Mouse (Mus musculus) gastrocnemius, adult 18-20 months (tissue): Measurements from ENCODE around the gene Mgat4d. TPM values are rescaled to one million over a fixed set of nuclear protein-coding genes. Genes with fewer than 3 reads are reported as not detected.
"Not testable (repeated sequence)": the region's sequence is repeated elsewhere in the genome, so short reads cannot be mapped to it uniquely, and the experiment has no call there.

ENCODE experiments used
- DNase-seq: peaks from one replicate; pipeline ENCODE4 v3.0.0; 2021; ENCODE audit warnings: low spot score
- total RNA-seq, 2 experiments: library from RNA; stranded (reverse); gene quantifications; 2 replicates each; pipeline ENCODE4 v1.2.3; 2021

The Mgat4d gene
- total RNA-seq, 2 experiments from 2014 or later: not detected

DNA sequence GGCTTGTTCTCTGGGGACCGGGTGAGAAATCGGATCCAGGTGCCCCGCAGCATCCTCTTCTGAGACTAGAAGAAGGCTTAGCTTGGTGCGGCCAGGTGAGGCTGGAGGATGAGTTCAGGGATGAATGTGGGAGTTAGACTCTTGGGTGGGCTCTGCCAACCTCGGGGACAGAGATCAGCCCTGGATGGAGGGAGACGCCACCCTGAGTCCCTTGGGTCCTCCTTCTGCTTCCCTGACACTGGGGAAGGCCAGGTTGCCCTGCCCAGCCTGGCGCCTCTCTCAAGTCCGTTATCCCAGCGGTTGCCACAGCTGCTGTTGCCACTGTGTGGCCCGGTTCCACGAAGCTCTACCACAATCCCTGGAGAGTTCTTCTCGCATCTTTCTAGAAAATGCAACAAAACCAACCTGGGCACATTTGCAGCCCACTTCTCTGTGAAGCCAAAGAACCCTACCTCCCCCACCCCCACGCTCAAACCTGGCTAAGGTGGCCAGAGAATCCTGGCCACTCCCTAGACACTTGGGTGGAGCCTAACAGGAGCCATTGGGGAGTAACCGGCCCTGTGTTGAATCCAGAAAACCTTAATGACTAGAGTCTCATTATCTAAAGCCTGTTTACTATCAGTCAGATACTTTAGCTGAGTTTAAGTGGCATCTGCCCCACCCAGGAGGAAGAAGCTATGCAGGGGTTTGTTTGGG, 41.9 kb downstream of the Mgat4d start:
- no peak for DNase-seq

DNA sequence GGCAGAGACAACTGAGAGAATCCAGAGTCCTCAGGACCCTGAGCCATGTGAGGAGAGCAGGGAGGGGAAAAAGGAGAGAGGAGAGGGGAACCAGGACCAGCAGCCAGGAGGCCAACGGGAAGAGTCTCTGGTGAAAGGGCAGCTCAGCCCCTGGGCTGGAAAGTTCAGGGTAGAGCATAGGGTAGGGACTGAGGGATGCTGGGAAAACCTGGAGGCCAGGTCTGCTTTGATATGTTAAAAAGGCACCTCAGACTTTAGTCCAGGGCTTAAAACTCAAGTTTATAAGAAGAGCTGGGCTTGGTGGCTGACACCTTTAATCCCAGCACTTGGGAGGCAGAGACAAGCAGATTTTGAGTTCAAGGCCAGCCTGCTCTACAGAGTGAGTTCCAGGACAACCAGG, 44.2 kb downstream of the Mgat4d start:
- DNase-seq: no peak

- no peak for DNase-seq
These were observed 46.1 kb downstream of the Mgat4d start for GRCm38 (mm10) chr8:83394325-83394724.

GRCm38 (mm10) chr8:83396680-83397079, 48.4 kb downstream of the Mgat4d start:
- no peak for DNase-seq

GRCm38 (mm10) chr8:83397726-83398125, 49.5 kb downstream of the Mgat4d start:
- no peak for DNase-seq

DNA sequence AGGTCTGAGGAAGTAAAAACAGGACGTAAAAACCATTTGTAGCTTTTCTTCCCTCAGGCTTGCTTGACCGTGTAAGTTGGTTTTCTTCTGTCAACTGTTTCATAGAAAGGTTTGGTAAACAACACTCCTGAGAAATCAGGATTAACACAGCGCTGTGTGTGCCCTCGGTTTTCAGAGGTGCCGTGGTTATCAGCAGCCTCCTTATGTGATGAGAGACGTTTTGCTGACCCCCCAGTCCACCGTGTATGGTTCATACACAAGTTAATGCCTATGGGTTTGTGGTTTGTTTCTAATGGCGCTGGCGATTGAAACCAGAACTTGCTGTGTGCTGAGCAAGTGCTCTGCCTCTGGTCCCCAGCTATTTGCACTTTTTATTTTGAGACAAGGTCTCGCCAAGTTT, 57.3 kb downstream of the Mgat4d start:
- DNase-seq: no peak

- no peak for DNase-seq
These were observed 58.6 kb downstream of the Mgat4d start for GRCm38 (mm10) chr8:83406836-83407235.

DNA sequence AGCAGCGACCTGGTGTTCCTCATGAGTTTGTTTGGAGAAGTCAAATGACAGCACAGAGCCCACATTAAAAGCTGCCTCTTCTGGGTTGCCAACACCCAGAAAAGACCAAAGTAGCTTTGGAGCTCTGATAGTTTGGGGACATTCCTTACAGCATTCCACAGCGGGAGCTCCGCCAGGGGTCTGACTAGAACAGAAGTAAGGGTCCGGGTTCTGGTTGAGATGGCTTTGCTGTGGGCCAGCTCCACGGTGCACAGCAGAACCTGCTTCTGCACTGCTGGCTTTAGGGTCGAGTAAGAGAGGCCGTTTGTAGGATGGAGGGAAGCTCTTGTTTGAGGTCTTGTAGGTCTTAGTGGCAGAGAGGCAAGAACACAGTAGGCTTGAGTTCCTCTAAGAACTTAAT, 60.2 kb downstream of the Mgat4d start:
- no peak for DNase-seq

GRCm38 (mm10) chr8:83416878-83417277, 68.6 kb downstream of the Mgat4d start:
- DNase-seq: no peak

DNA sequence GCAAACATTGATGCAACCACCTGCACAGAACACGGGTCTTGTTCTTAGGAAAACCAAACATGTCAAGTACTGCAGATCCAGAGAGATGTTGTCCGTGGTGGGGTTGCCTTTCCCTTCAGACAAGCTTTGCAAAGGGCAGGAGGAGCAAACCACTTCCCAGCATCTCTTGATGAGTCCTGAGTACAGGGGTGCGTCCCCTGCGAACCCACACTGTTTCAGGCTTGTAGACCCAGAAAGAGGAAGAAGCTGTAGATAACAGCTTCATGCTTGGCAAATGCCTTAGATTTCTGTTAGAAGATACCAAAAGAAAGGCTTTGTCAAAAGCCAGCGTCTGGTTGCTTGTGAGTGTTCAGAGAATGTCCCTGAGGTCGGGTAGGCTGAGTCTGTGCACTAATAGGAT, 69.7 kb downstream of the Mgat4d start:
- no peak for DNase-seq

GRCm38 (mm10) chr8:83418805-83419516, 70.7 kb downstream of the Mgat4d start:
- DNase-seq: no peak

DNA sequence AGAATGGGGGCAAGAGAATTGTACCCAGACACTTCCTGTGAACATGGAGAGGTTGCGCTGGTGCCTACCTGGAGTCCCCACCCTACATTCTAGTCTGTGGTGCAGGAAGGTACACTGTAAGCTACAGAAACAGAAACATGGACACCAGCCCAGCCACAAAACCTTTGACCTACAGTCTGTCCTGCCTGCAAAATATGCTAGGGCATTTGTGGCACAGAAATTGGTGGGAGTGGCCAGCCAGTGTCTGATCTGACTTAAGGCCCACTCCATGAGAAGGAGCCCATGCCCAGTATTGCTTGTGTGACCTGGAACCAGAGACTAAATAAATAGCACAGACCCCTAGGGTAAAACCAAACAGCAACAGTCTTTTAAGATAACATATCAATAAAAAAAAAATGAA, 73.1 kb downstream of the Mgat4d start:
- DNase-seq: no peak

GRCm38 (mm10) chr8:83423032-83423825, 75.0 kb downstream of the Mgat4d start:
- no peak for DNase-seq

DNA sequence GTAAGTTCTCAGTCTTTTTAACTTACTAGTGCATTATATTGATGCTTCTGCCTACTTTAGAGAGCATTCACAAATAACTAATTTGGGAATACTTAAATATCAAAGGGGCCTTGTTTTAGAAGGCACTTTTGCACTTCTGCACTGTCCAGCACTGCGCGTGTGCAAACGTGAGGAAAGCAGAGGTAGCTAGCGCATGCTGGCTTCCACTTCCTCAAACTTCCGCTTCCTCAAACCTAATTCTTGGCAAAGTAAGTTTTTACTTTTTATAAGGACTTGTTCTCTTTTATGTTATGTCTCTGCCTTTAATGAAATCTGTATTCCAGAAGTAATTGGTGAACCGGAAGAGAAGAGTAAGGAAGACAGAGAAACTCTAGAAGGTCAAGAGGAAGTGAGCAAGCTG, 76.9 kb downstream of the Mgat4d start:
- DNase-seq: no peak

DNA sequence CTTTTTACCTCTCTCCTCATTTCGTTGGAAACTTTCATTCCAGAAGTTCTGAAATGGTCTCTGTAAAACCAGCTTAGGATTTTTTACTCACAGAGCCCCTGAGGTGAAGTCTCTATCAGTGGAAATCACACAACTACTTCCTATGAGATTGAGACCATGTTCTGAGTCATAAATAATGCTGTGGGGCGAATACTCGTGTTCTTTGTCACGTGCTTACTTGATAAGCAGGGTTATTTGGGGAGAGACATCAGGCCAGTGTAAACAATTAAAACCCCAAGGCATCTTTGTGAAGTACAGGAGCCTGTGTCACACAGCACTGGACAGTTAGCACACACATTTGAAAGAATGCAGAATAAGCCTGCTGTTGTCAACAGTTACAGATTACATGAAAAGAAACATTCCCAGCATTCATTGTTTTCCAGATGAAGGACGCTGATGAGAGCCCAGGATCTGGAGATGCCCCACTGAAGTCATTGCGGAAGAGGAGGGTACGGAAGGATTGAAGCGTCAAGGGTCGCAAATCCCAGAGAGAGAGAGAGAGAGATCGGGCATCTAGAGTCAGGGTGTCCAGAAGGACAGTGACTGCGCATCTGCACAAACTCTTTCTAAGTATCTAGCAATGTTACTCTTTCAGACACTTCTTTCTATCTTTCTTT, 78.0 kb downstream of the Mgat4d start:
- DNase-seq: no peak

GRCm38 (mm10) chr8:83426949-83427348, 78.7 kb downstream of the Mgat4d start:
- no peak for DNase-seq

DNA sequence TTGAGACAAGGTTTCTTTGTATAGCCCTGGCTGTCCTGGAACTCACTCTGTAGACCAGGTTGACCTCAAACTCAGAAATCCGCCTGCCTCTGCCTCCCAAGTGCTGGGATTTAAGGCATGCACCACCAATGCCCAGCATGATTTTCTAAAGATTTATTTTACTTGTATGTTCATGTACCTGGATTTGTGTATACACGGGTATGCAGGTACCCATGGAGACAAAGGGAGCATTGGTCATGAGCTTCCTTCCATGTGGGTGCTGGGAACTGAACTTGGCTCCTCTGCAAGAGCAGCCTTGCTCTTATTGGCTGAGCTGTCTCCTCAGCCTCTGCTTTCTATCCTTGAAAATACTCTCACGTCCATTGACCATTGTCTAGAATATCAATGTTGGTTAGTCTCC, 80.3 kb downstream of the Mgat4d start:
- not testable (repeated sequence) for DNase-seq

- no peak for DNase-seq
These were observed 80.8 kb downstream of the Mgat4d start for GRCm38 (mm10) chr8:83429071-83429524.
